Mouse (Mus musculus): ENCODE measurements around the gene R3hdm2. TPM values are rescaled to one million over a fixed set of nuclear protein-coding genes. Genes with fewer than 3 reads are reported as not detected.

R3hdm2 gene
- 100 to 1,000 TPM in 1 of 2 experiments, 10 to 100 TPM in 1; 97.8 to 120 TPM for total RNA-seq (2021)
- long read RNA-seq, experiment 1, full-length matches to known transcripts, result 5 of 43 reads
- long read RNA-seq, experiment 1, partial matches to known transcripts, result 29 of 43 reads
- long read RNA-seq, experiment 1, other reads (novel, unspliced or antisense), result 9 of 43 reads
- long read RNA-seq, experiment 2, full-length matches to known transcripts, result 7 of 43 reads
- long read RNA-seq, experiment 2, partial matches to known transcripts, result 26 of 43 reads
- long read RNA-seq, experiment 2, other reads (novel, unspliced or antisense), result 10 of 43 reads

DNA sequence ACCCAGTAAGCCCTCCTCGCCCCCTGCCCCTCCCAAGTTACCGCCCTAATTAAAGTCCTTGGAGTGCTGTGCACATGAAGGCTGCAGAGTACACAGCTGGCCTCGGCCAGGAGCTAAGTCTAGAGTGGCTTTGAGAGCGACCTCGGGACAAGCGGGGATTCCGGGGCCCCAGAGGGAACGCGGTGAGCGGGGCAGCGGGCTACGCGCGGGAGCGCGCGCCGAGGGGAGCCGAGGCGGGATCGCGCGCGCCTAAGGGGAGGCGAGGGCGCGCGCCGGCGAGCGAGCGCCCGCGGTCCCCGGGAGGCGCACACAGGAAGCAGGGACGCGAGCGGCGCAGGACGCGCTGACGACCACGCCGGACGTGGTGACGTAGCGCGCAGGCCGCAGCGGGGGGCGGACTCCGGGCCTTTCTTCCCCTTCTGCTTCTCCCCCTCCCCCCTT, at the start of gene R3hdm2:
Gene R3hdm2 (plus strand): TSS at position 77 of the 441 bp plus-strand sequence.
- DNase-seq, result peak; percentile 94

DNA sequence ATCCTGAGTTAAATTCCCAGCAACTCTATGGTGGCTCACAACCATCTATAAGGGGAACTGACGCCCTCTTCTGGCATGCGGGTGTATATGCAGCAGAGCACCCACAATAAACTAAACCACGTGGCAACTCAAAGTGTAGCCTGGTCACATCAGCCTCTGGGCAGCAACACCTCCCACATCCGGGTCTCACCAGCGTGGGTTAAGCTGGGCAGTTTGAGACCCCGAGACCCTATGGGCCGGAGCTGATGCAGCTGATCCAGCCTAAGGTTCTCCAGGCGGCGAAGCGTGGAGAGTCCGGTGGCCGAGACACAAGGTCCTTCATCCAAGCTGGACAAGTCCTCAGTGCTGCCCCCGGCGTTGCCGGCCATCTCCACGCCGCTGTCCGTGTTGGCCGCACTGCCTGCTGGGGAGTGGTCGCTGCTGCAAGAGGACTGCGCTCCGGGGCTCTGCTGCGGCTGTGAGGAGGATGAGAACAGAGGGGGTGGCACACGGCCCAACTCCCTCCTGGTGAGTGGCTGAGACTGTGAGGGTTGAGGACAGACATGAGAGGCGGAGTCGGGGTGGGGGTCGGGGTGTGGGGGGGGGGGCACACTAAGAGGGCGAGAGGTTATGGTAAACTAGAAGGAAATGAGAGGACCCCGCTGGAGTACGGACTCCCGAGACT, 47.8 kb upstream of the R3hdm2 start:
- DNase-seq, result no peak

DNA sequence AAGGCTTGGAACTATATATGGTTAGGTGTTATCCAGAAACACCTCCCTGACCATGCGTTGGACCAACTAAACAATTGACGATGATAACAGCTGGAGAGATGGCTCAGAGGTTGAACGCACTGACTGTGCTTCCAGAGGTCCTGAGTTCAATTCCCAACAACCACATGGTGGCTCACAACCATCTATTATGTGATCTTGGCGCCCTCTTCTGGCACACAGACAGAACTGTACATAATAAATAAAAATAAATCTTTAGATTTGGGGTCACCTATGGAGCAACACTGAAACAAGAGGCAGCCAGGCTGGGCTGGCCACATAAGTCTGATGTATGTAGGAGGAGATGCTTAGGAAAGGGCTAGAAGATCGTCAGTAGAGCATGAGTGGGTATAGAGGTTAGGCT, 47.0 kb upstream of the R3hdm2 start:
- DNase-seq, result no peak

DNA sequence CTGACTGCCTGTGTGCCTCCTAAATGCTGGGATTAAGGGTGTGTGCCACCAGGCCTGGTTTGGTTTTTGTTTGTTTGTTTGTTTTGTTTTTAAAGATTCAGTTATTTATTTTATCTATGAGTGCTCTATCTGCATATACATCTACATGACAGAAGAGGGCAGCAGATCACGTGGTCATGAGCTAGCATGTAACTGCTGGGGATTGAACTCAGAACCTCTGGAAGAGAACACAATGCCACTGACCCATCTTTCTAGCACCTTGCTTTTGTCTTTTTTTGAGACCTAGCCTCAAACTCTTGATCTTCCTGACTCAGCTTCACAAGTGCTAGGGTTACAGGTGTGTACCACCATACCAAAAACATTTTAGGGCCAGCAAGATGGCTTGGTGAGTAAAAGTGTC, 44.9 kb upstream of the R3hdm2 start:
- DNase-seq, result no peak

DNA sequence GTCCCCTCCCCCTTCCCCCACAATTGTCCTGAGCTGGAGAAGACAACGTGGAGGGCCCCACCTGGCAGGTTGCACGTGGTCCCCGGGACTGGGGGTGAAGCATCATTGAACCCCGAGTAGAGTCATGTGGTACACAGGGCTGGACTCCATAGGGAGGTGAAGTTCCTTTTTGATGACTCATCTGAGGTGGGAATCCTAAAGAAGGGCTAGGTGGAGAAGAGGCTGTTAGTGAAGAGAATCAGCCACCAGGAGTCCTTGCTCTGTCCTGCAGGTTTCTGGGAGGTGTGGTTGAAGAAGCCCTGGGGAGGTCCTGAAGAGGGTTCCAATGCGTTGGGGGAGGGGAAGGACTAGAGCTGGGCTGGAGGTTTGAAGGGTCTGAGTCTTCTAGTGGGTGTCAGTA, 43.2 kb upstream of the R3hdm2 start:
- no peak for DNase-seq

DNA sequence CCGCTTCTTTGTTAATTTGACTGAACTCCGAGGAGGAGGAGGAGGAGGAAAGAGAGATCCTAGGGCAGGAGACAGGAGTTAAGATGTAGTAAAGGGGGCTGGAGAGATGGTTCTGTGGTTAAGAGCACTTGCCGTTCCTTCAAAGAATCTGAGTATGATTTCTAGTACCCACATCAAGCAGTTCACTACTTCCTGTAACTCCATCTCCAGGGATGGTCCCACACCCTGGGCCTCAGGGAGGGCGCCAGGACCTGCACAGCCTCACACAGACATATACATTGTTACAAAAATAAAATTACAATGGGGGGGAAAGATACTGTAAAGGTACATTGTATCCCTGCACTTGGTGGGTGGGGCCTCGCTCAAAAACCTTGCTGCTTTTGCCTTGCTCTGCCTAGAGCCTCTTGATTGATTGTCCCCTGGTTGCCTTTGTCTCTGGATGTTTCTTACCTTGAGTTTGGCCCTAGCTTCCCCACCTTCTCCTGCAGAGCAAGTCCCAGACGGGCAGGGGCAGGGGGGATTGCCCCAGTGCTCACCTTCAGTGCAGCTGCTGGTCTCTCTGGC, 42.5 kb upstream of the R3hdm2 start:
- DNase-seq, result no peak

DNA sequence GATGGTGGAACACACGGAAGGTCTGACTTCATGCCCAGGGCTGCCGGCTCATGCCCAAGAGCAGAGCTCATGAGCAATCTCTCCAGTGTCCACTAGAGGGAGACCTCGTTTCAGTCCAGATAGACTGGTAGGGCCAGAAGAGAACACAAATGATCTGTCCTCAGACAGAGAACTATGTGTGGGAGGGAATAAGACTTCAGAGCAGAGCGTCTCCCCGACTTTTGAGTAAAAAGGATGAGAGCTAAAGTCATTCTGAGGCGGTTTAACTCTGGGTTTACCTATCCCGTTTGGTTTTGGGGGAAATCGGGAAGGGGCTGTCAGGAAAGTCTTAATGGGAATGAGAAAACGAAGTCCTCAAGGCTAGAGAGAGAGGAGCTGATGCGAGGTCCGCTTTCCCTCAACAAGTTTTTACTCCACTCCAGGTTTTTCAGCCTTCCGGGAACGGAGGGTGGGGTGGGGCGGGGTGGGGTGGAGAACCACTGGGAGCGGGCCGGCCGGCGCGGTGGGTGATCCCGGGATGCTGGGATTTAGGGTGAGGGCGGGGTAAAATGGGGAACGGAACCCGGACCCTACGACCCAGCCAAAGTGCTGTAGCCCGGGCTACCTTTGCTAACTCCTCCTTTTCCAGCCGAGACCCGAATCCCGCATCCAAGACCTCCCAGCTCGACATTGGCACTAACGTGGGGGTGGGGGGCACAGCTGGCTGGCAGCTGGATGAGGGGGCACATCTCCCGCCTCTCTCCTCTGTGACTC, 41.0 kb upstream of the R3hdm2 start:
- DNase-seq, result peak; percentile 76

DNA sequence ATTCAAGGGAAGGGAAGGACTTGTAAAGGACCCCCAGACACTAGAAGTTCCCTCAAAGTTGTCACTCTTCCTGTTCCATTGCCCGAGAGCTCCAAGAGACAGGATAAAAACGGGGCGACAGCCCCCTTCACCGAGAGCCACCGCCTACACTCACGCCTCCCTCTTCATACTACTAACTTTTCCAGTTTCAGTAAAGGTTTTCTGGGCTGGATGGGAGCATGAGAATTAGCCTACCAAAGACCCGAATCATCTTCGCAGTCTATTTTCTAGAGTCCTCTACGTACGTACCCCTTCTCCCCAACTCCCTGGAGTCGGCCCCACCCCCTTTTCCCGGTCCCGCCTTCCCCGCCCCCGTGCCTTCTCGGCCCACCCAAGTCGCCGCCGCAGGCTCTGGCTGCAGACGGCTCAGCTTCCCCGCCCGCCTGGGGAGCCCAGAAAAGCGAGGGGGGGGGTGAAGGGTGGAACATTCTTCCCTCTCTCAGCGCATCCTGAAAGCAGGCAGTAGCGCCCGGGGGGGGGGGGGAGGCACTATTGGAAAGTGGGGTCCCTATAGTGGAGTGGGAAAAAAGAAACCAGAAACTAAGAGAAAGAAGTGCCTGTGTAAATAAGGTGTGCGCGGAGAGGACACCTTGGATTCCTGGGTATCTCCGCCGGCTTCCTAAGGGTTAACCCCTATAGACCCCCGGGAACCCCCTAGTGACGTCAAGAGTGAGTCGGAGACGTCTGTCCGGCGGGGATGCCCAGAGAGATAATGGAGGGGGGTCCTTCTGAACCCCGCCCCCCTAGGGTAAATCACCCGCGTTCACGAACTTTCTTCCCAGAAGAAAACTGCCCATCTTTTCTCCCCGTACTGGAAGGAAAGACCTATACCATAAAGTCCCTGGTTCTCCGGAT, 40.2 kb upstream of the R3hdm2 start:
- peak; percentile 73 for DNase-seq

DNA sequence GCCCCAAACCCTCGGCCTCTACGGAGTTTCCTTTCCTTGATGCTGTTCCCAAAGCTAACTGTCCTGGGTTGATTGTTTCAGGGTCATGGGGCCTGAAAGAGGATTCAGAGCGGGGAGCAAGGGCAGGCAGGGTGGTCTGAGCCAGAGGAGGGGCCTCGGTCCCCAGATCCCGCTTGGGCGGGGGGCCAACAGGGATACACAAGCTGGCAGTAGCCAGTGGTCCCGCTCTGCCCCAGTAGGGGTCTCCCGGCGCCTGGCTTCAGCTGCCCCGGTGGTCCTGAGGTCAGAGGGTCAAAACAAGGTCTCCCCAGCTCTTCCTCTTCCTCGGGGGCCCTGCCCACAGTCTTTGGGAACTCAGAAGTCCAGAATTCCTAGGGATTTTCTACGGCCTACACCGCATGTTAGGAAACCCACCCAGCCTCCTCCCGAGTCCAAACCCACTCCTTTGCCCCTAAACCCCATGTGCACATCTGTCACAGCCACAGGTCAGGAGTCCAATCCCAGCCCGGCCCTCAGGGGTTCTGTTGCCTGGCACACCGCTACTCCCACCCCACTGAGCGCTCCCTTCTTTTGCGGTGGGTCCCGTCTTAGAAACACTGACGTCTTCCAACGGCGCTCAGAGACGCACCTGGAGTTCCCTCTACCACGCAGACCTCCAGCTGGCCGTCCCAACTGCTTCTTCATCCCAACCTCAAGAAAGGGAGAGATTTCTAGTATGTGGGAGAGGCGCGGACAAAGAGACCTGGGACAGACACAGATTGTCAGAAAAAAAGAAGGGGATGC, 39.4 kb upstream of the R3hdm2 start:
- no peak for DNase-seq

DNA sequence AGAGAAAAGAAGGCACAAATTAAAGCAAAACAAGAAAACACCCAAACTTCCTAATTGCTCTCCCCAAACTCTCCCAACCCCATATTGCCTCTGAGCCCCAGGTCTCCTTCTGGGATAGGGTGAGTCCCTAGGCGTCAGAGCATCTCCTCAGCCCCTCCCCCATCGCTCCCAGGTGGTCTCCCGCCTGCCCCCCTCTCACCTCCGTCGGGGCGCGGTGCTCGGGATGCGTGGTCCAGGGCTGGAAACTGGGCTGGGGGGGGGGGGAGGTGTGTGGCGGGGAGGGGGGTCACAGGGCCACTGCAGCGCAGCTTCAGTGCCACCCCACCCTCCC, 38.8 kb upstream of the R3hdm2 start:
- no peak for DNase-seq

DNA sequence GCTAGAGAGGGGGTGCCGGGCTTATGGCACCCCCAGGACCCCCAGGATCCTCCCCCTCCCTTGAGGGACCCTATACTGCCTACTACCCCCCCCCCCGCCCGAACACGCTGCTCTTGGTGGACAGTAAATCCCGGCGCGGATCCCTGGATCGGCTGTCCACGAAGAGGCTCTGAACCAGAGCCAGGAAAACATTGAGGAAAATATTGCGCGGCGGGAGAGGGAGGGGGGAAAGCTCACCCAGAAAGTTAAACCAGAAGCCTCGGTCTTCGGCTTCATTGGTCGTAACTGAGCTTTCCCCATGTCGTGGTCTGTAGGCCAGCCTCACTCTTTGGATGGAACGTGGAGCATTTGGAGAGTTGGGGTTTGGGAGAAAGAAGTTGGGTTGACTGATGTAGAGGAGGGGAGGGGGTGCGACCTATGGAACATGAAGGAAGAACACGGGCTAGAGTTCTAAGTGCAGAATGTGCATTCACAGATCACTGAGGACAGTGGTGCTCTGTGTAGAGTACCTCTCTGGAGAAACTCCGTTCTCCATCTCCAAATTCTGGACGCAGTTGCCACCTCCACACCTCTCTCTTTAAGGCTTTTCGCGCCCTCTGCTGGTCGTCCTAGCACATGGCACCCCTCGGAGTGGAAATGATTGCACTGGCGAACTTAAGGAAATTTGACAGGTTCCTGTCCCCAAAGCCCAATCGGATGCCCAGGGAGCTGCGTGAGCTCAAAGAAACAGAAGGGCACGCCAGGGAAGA, 38.1 kb upstream of the R3hdm2 start, which contains the start of gene Gli1:
Gene Gli1 (minus strand): TSS at position 84 of the 749 bp plus-strand sequence.
- peak; percentile 73 for DNase-seq

DNA sequence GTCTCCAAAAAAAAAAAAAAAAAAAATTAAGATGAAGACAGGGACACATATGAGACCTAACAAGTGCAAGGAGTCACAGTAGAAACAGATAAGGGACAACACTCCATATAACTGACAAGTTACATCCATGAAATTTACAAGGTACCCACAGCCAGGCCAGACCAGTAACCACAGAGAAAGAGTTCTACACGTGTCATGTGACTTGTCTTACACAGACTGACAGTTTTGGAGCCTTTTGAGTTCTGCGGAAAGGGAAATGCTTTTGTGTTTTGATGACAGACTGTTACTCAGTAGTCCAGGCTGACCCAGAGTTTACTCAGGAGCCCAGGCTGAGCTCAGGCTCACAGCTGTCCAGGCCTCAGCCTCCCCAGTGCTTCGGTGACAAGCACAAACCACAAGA, 37.1 kb upstream of the R3hdm2 start:
- DNase-seq, result no peak

DNA sequence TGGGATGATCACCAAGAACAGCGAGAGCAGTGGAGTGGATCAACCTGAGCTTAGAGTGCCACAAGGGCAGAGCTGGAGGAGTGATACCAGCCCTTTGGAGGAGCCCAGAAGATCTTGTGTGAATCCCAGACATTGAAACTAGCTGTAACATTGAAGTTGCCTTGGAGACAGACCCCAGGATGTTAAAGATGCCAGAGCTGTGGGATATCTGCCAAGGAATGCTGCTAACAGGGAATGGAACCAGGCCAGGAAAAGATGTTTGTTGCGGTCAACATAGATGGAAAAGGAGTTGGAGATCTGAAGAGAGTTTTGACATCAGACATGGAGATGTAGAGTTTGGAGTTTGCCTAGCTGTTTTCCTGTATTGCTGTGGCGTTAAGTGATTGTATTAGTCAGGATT, 34.0 kb upstream of the R3hdm2 start:
- no peak for DNase-seq

DNA sequence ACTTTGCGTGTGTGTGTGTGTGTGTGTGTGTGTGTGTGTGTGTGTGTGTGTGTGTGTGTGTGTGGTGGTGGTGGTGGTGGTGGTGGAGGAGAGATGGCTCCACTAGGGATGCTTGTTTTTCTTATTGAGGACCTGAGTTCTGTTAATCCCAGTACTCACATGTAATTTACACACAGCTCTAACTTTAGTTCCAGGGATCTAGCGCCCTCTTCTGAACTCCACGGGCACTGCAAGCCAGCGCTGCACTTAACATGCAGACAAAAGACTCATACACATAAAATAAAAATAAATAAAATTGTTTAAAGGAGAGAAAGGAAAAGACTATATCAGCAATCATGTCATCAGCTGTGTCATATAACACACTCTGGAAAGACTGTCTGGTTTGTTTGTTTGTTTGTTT, 31.2 kb upstream of the R3hdm2 start:
- DNase-seq, result no peak

DNA sequence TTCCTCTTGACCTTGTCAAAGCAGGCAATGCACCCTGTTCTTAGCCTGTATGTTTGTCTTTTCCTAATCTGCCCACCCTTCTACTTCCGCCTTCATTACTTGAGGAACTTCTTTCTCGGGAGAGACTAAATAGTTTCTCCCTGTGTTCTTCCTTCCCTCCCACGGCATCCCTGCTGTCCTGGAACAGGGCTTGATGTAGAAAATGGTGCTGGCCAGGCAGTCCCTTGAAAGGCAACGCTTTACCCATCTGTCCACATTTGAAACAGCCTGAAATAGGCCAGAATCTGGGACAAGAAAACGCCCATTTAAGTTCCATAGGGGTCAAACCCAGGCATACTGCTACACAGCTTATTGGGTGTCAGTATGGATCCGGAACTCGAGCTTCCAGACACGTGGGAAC, 30.3 kb upstream of the R3hdm2 start:
- DNase-seq, result no peak

DNA sequence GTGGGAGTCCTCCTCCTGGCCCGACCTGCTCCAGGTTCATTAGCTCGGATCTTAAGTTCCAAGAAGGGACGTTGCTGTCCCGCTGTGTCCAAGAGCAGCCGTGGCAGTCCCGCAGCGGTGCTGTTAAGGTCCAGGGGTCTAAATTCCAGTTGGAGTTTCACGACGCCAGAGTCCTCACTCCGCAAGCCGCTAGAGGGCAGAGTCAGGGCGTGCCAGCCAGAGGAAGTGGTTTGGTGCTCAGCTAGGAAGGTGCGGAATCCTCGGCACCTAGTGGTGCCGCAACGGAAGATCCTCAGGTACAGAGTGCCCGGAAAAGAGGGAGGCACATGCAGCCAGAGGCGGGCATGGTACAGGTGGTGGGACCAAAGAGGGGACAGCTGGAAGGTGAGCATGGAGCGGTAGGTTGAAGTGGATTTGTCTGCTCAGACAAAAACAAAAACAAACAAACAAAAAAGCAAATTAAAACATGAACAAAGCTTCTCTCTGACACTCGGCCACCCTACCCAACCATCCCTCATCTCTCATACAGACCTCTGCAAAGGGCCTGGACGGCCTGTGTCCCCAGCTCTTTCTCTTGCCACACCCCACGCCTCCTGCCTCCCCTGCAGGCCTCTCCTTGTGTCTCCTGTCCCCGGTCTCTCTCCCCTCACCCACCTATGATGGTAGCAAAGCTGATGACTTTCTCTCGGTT, 29.4 kb upstream of the R3hdm2 start:
- peak; percentile 48 for DNase-seq

DNA sequence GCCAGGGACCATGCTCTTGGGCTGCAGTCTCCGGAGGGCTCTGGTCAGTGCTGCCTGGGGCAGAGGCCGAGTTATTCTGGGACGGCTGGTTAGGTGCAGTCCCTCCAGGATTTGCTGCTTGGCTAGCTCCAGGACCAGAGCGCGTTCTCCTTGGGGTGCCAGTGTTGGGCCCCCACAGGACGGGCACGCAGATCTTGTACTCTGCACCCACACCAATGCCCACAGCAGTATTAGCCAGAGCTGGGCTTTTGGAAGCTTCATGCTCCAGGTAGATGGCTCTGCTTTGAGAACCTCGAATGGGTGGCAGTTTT, 28.9 kb upstream of the R3hdm2 start:
- DNase-seq, result no peak

DNA sequence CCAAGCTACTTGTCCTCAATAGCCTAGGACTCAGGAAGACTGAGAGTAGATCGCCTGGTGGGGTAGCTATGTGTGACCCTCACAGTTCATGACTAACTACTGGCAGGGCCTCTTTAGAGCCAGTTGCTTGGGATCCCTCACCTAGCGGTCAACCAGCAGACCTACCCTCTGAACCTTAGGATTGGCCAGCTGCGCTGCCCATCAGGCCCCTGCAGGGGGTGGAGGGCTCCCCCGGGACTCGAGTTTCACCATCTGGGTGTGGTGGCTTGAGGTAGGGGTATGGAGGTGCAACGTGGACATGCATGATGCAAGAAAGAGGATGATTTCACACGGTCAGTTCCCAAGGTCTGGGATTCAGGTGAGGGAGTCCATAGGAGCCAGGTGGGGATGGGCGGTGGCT, 28.4 kb upstream of the R3hdm2 start:
- no peak for DNase-seq

DNA sequence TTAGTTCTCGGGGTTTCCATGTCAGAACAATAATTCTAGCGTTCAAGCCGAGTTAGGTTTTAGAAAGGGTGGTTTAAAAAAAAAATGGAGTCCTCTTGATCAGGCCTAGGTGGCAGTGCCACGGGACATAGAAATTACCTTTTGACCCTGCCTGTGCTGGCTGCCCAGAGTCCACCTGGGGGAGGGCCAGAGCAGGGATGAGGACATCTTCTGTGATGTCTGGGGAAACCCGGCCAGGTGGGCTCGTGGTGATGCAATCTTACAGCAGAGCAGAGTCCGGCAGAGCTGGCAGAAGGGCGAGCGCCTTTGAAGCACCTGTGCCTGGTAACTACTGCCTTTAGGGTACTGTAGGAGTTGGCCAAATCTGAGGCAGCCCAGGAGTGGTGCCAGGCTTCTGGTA, 27.9 kb upstream of the R3hdm2 start:
- DNase-seq, result no peak

DNA sequence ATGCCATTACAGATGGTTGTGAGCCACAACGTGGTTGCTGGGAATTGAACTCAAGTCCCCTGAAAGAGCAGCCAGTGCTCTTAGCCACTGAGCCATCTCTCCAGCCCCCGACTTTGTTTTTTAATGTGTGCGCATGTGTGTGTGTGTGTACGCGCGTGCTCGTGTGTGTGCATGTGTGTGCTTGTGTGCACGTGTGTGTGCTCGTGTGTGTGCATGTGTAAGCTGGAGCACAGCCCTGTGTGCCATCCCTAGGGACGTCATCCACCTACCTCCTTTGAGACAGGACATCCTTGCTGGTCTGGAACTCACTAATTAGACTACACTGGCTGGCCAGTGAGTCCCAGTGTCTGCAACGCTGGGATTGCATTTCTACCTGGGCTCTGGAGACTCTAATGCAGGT, 27.4 kb upstream of the R3hdm2 start:
- no peak for DNase-seq

All from gastrocnemius, postnatal 25 days (tissue).